Mouse (Mus musculus) hindbrain, embryonic 12.5 days (tissue): ENCODE measurements at regions not wholly inside any gene's neighbourhood (a gene's known extent, or its start where the extent isn't known, plus 50 kb on each side); places are given as distances from the start of the nearest gene placed in this dataset.

Source experiments
- ATAC-seq: fragments of 200-750 bp; cut with Nextera tagmentation; 2 replicates; pipeline ENCODE4 v1.8.0; 2017; ENCODE audit warnings: moderate TSS enrichment; ENCODE audit not compliant: low FRiP score
- H3K27ac ChIP-seq: fragments of 300-500 bp; sonication (generic); 2 replicates; pipeline ENCODE4 v1.5.1; 2016; ENCODE audit warnings: mild to moderate bottlenecking
- H3K27me3 ChIP-seq: fragments of 300-500 bp; sonication (generic); 2 replicates; pipeline ENCODE4 v1.6.1; 2016; ENCODE audit warnings: mild to moderate bottlenecking
- H3K36me3 ChIP-seq: fragments of 300-500 bp; sonication (generic); 2 replicates; pipeline ENCODE4 v1.6.1; 2016; ENCODE audit warnings: mild to moderate bottlenecking
- H3K4me1 ChIP-seq: fragments of 300-500 bp; sonication (generic); 2 replicates; pipeline ENCODE4 v1.6.1; 2016
- H3K4me2 ChIP-seq: fragments of 300-500 bp; sonication (generic); replicated peaks from 2 replicates; pipeline ENCODE4 v1.6.1; 2016; ENCODE audit warnings: mild to moderate bottlenecking
- H3K4me3 ChIP-seq: fragments of 300-500 bp; sonication (generic); 2 replicates; pipeline ENCODE4 v1.5.1; 2016; ENCODE audit warnings: mild to moderate bottlenecking
- H3K9ac ChIP-seq: fragments of 300-500 bp; sonication (generic); 2 replicates; pipeline ENCODE4 v1.6.1; 2016; ENCODE audit warnings: mild to moderate bottlenecking, moderate library complexity
- H3K9me3 ChIP-seq: fragments of 300-500 bp; sonication (generic); replicated peaks from 2 replicates; pipeline ENCODE4 v1.6.1; 2016; ENCODE audit warnings: mild to moderate bottlenecking
- WGBS: fragments of 180-500 bp; shearing (Covaris S2); methylation state at CpG from one replicate; pipeline ENCODE4 v1.1.7; 2016; 5-methylcytosine and 5-hydroxymethylcytosine counted together

DNA sequence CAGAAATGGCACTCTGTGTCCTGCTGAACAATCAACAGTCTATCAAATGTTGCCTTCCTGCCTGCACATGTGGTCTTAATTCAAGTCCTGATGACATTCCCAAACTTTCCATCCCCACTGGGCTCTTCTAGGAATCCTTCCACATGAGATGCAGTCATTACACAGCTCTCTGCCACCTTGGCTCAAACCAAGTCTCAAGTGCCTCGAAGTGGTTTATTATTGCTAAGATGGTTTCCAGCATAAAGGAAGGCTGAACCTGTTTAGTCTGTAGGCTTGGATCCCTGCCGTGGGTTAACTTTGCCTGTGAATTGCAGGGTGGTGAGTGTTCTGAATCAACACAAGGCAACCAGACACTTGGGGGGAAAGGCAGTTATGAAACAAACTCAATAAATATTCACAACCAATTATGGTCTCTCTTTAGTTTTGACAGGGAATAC lies 293.4 kb upstream of the Acvr2a start:
- no peak for ATAC-seq
- Histone ChIP-seq H3K9me3 (no peaks in the 10 kb centered on the region), H3K9ac (no peak overlapping the region), H3K27me3 (no peaks in the 10 kb centered on the region), H3K4me2 (no peak overlapping the region), H3K27ac (no peak overlapping the region), H3K4me1 (no peaks in the 10 kb centered on the region), H3K36me3 (no peaks in the 10 kb centered on the region), H3K4me3 (no peak overlapping the region)
- 56% methylated on average over 2 of the region's 2 CpGs for WGBS

DNA sequence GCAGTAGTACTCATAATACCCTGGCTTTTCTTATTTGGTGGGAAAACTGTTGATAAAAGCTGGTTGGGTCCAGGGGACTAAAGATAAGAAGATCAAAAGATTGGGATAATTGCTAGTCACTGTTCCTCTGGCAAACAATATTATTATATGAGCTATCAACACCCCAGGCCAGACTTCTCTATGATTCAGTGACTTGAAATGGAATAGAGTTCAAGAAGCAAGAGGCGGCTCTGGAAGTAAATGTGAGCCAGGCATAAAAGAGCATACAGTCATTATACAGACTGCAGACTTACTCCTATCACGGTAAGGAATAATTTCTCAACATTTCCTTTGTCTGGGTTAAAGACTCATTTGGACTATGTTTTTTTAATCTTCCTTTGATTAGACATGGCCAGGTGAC lies 278.5 kb upstream of the Acvr2a start:
- no peak overlapping the region for H3K27ac ChIP-seq
- 89% methylated on average over 2 of the region's 2 CpGs for WGBS
- no peaks in the 10 kb centered on the region for H3K27me3 ChIP-seq
- H3K4me2 ChIP-seq, result no peak overlapping the region
- H3K36me3 ChIP-seq, result no peaks in the 10 kb centered on the region
- H3K9ac ChIP-seq, result no peak overlapping the region
- peaks cover 14% of the 10 kb centered on the region for H3K4me1 ChIP-seq
- no peak overlapping the region for H3K4me3 ChIP-seq
- H3K9me3 ChIP-seq, result no peaks in the 10 kb centered on the region
- no peak for ATAC-seq

DNA sequence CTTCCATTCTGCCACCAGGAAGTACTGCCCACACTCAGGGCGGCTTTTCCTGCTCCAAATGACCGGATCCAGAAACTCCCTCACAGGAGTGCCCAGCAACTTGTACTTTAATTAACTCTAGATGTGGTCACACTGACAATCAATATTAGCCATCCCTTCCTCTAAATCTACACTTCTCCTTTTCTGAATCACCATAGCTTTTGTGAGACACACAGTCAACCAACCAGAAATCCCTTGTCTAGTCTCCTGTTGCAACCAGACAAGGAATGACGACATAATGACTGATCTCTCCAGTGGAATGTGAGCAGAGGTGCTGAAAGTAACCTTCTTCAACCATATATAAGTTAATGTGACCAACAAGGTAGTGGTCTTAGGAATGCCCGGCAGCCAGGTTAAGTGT lies 277.0 kb upstream of the Acvr2a start:
- 70% methylated on average over 4 of the region's 4 CpGs for WGBS
- Histone ChIP-seq H3K9me3 (no peaks in the 10 kb centered on the region), H3K27ac (no peak overlapping the region), H3K4me2 (no peak overlapping the region), H3K36me3 (no peaks in the 10 kb centered on the region), H3K9ac (no peak overlapping the region), H3K27me3 (no peaks in the 10 kb centered on the region), H3K4me3 (no peak overlapping the region), H3K4me1 (peaks cover 14% of the 10 kb centered on the region)
- ATAC-seq, result no peak

DNA sequence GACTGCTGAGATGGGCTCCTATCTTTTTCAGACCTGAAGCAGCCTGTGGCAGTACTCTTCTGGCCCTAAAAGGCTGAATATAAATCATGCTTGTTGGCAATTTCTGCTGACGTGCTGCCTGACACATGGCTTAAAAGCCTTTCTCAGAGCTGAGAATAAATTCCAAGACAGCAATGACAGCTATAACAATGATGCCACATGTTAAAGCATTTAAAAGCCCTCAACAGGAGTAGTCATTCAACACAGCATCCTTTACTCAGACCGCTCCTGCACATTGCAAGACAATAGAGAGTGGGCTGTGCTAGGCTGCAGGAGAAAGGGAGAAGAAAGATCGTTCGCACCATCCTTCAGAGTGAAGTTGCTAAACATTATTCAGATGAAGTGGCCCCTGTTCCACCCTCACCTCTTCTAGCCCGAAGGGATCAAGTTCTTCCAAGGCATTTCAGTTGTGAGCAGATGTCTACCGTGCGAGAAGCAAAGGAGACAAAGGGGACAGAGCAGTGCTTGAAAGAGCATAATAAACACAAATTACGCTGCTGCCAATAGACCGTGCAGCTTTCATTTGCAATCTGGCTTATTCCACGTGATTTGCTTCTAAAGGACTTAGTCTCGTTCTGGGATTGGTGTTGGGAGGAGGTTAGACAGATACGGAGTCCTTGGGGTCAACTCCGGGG lies 275.1 kb upstream of the Acvr2a start:
- Histone ChIP-seq H3K27ac (peak overlapping the region; percentile 80), H3K4me1 (peaks cover 14% of the 10 kb centered on the region), H3K9ac (peak overlapping the region; percentile 51), H3K27me3 (no peaks in the 10 kb centered on the region), H3K4me3 (peak overlapping the region; percentile 18), H3K36me3 (no peaks in the 10 kb centered on the region), H3K4me2 (peak overlapping the region; percentile 49), H3K9me3 (no peaks in the 10 kb centered on the region)
- 18% methylated on average over 13 of the region's 13 CpGs for WGBS
- peak; percentile 93 for ATAC-seq

DNA sequence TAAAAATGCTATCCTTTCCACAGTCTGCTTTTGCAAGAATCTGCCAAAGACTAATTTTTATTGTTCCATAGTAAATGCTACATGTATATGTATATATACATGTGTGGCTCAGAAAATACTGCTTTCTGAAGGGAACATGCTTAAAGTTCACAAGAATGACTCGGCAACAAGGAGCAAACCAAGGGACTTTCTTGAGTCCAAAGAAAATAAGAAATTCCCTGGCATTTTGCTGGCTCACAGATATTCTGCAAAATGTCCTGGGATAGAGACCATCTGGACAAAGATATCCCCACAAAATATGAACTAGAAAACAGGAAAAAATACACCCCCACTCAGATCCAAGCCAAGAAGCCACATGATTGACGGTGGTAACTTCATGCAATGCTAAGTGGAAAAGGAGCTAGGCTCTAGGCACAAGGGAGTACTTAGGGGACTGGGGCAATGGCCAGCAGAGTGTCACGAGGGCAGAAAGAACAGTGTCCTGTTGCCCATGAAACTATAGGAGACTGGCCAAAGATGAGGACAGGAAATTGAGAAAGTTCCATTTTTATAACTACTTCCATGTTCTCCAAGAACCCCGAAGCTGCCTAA lies 274.3 kb upstream of the Acvr2a start:
- Histone ChIP-seq H3K4me1 (peaks cover 14% of the 10 kb centered on the region), H3K9me3 (no peaks in the 10 kb centered on the region), H3K9ac (no peak overlapping the region), H3K4me3 (no peak overlapping the region), H3K27me3 (no peaks in the 10 kb centered on the region), H3K36me3 (no peaks in the 10 kb centered on the region), H3K27ac (no peak overlapping the region; the same call in 1 of the 2 replicates), H3K4me2 (peak overlapping the region; percentile 49)
- 54% methylated on average over 4 of the region's 4 CpGs for WGBS
- ATAC-seq, result peak; percentile 11; the same call in 1 of the 2 replicates

DNA sequence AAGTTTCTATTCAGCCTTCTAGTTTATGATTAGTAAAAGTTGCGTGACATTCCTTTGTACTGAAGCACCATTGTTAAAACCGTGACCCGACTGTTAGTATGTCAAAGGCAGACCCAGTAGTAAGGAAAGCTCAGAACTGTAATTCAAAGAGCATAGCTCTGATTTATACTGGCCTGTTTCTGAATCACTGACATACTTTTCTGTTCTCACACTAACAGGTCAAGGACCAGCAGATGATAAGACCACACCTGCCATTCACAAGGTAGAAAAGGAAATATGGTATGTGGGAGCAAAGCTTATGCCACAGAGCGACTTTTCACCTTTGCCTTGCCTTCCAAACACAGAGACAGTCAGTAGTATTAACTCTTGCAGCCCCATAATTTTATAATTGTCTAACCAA lies 269.5 kb upstream of the Acvr2a start:
- no peak for ATAC-seq
- Histone ChIP-seq H3K27me3 (no peaks in the 10 kb centered on the region), H3K4me1 (0 out of 2 replicates have a peak, but pooled peaks cover 4% of the 10 kb centered on the region), H3K36me3 (no peaks in the 10 kb centered on the region), H3K4me2 (no peak overlapping the region), H3K9me3 (no peaks in the 10 kb centered on the region), H3K4me3 (no peak overlapping the region), H3K9ac (no peak overlapping the region), H3K27ac (no peak overlapping the region)
- 75% methylated on average over 4 of the region's 4 CpGs for WGBS

DNA sequence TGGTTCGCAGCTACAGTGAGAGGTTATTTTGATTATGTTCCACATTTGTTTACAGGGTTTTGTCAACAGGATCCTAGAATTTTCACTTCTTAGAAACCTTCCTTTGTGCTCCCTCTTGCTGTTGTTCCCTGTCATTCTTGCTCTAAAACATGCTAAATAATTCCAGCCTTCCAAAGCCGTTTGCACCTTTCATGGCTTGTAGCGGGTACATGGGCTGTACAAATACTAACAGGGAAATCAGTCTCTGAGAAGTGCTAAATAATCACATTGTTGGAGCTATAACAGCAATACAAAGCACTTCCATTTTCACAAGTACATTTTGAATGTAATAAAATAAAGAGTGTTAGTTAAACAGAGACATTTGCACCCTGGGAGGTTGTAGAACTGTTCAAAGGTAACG lies 268.8 kb upstream of the Acvr2a start:
- Histone ChIP-seq H3K27ac (no peak overlapping the region), H3K27me3 (no peaks in the 10 kb centered on the region), H3K36me3 (no peaks in the 10 kb centered on the region), H3K4me1 (no peaks in the 10 kb centered on the region), H3K9ac (no peak overlapping the region), H3K4me3 (no peak overlapping the region), H3K4me2 (no peak overlapping the region), H3K9me3 (no peaks in the 10 kb centered on the region)
- ATAC-seq, result no peak
- 76% methylated on average over 4 of the region's 4 CpGs for WGBS

DNA sequence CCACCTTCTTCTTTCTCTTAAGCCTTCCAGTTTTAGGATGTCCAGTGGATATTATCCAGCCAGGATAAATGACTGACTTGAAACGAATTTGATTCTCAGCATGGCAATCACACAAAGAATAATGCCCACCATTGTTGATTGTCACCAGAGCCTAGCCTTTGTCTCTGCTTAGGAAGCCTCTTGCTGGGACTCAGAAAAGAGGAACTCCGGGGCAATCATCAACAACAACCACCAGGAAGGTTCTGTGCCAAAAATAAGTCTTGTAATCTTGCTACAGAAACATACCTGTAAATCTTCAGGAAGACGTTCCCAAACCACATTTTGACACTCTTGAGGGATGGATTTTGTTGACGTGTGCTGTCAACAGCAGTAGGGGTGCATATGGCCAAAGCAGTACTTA lies 268.2 kb upstream of the Acvr2a start:
- H3K27ac ChIP-seq, result no peak overlapping the region
- no peaks in the 10 kb centered on the region for H3K9me3 ChIP-seq
- 54% methylated on average over 4 of the region's 4 CpGs for WGBS
- no peak overlapping the region for H3K4me2 ChIP-seq
- H3K27me3 ChIP-seq, result no peaks in the 10 kb centered on the region
- no peaks in the 10 kb centered on the region for H3K36me3 ChIP-seq
- H3K9ac ChIP-seq, result no peak overlapping the region
- H3K4me3 ChIP-seq, result no peak overlapping the region
- ATAC-seq, result no peak
- H3K4me1 ChIP-seq, result no peaks in the 10 kb centered on the region

DNA sequence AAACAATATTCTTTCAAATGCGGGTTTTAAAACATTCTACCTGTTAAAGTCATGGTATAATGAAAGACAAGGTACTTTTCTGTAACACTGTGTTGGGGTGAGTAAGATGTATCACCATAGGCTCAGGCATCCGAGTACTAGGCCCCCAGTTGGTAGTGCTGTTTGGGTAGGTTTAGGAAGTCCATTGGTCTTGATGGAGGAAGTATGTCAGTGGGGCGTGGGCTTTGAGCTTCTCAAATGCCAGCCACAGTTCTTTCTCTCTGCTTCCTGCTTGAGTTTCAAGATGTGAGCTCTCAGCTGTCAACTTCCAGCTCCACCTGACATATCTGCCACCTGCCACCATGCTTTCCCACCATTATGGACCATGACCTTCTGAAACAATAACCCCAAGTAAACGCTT lies 267.7 kb upstream of the Acvr2a start:
- H3K4me3 ChIP-seq, result no peak overlapping the region
- no peaks in the 10 kb centered on the region for H3K27me3 ChIP-seq
- no peaks in the 10 kb centered on the region for H3K36me3 ChIP-seq
- no peaks in the 10 kb centered on the region for H3K4me1 ChIP-seq
- WGBS, result 84% methylated on average over 4 of the region's 4 CpGs
- H3K4me2 ChIP-seq, result no peak overlapping the region
- H3K9ac ChIP-seq, result no peak overlapping the region
- H3K9me3 ChIP-seq, result no peaks in the 10 kb centered on the region
- no peak overlapping the region for H3K27ac ChIP-seq
- no peak for ATAC-seq

DNA sequence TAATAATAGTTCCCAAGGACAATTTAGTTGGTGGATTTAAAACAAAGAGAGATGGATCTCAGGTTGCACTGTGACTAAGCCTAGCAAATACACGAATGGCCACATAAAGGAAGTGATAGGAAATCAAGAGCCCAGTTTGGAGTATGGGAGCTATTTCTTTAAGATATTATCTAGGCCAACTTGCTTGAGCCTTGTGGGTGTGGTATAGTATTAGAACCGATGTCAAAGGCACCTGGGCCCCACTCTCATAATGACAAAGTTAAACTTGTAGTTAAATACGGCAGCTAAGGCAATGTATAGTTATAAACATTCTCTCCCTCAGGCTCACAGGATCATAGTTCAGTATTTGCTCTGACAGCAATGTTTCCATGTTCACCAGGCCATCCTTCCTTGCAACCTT lies 257.3 kb upstream of the Acvr2a start:
- Histone ChIP-seq H3K27me3 (no peaks in the 10 kb centered on the region), H3K4me2 (no peak overlapping the region), H3K36me3 (no peaks in the 10 kb centered on the region), H3K4me1 (no peaks in the 10 kb centered on the region), H3K4me3 (no peak overlapping the region), H3K9me3 (no peaks in the 10 kb centered on the region), H3K27ac (no peak overlapping the region), H3K9ac (no peak overlapping the region)
- no peak for ATAC-seq
- 83% methylated on average over 3 of the region's 3 CpGs for whole genome bisulfite sequencing

DNA sequence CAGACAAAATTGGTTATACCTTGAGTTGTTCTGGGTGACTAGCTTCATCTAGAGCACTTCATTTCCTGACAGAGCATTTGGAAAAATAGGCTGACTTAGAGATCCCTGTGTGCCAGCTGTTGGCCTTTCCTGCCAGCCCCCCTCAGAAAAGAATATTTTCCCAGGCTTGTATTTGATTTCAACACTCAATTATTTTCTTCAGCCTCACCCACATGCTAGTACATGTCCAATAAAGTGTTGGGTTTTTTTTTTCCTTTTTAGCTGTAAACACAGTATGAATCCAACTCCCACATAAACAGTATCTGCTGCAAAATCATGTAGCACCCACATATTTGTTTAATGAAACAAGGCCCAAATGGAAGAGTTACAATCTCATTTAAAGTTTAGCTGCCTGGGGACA lies 256.8 kb upstream of the Acvr2a start:
- Histone ChIP-seq H3K36me3 (no peaks in the 10 kb centered on the region), H3K9me3 (no peaks in the 10 kb centered on the region), H3K4me1 (no peaks in the 10 kb centered on the region), H3K27ac (no peak overlapping the region), H3K4me2 (no peak overlapping the region), H3K9ac (no peak overlapping the region), H3K27me3 (no peaks in the 10 kb centered on the region), H3K4me3 (no peak overlapping the region)
- ATAC-seq, result no peak

DNA sequence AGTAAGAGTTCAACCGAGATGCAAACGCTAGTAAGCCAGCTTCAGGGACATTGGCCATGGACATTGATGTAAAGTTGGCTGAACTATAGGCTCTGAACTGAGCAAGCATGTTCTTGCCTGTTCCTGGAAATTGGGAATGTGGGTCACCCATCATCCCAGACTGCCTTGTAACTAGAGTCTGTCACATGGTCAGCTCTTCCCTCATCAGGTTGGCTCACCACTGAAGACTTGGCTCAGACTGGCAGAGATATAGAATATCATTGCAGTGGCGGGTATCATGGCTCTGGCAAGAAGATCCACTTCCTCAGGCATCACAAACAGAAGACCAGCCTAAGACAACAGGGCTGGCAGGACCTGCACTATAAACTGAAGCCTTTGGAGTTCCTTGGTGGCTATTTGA lies 255.3 kb upstream of the Acvr2a start:
- no peak overlapping the region for H3K27ac ChIP-seq
- no peak for ATAC-seq
- H3K36me3 ChIP-seq, result no peaks in the 10 kb centered on the region
- H3K27me3 ChIP-seq, result no peaks in the 10 kb centered on the region
- H3K9me3 ChIP-seq, result no peaks in the 10 kb centered on the region
- no peak overlapping the region for H3K9ac ChIP-seq
- WGBS, result 95% methylated on average over 3 of the region's 3 CpGs
- H3K4me1 ChIP-seq, result no peaks in the 10 kb centered on the region
- no peak overlapping the region for H3K4me3 ChIP-seq
- H3K4me2 ChIP-seq, result no peak overlapping the region

DNA sequence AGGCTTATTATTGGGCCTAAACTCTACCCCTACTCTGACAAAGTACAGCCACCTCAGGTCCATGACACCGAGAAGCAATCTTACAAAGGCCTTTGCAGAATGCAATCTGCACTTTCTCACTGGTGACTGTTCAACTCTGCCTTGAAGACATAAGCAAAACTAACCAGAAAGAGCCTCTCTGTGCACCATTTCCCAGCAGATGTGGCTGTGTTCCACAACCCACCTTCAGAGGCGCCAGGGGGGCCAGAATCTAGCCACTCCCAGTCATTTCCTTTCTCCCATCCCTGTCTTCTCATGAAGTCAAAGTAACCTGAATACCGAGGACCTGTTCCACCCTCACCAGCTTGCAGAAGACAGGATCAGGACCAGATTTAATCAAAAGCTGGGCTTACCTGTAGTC lies 250.3 kb upstream of the Acvr2a start:
- no peaks in the 10 kb centered on the region for H3K27me3 ChIP-seq
- WGBS, result 78% methylated on average over 3 of the region's 3 CpGs
- H3K9ac ChIP-seq, result no peak overlapping the region
- H3K4me3 ChIP-seq, result no peak overlapping the region
- no peaks in the 10 kb centered on the region for H3K4me1 ChIP-seq
- H3K4me2 ChIP-seq, result no peak overlapping the region
- H3K27ac ChIP-seq, result no peak overlapping the region
- no peak for ATAC-seq
- H3K36me3 ChIP-seq, result no peaks in the 10 kb centered on the region
- H3K9me3 ChIP-seq, result no peaks in the 10 kb centered on the region
